Mouse (Mus musculus): Measurements from ENCODE around the gene Sap30l. TPM values are rescaled to one million over a fixed set of nuclear protein-coding genes. Genes with fewer than 3 reads are reported as not detected.

The Sap30l gene
- total RNA-seq, 2 experiments from 2014 or later: 46.5 to 47.6 TPM

DNA sequence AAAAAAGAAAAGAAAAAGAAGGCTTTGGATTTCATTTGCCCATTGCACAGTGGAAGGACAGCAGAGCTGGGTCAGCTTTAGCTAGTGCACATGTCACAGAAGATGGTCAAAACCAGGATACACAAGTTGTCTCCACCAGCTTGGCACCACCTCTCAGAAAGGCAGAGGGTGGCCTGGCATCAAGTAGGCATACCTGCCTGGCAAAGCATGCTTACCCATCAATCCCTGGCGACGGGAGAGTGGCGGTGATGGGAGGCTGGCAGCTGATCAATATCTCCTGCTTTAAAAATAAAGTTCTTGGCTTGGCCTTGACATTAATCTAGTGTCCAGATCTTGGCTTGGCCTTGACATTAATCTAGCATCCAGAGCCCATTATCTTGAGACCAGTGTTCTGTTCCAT is 24.9 kb upstream of the Sap30l start:
- H3K4me3 ChIP-seq: no peak overlapping the region
- DNase-seq: no peak
- H3K27ac ChIP-seq: no peak overlapping the region
- no peak for TF ChIP-seq CTCF (IDR thresholded peaks at IDR 0.05)
- intact Hi-C loops (cut with DNase I): no loop called here

- peak; percentile 44 for DNase-seq
Observed at GRCm38 (mm10) chr11:57778349-57778748, 23.1 kb upstream of the Sap30l start.

DNA sequence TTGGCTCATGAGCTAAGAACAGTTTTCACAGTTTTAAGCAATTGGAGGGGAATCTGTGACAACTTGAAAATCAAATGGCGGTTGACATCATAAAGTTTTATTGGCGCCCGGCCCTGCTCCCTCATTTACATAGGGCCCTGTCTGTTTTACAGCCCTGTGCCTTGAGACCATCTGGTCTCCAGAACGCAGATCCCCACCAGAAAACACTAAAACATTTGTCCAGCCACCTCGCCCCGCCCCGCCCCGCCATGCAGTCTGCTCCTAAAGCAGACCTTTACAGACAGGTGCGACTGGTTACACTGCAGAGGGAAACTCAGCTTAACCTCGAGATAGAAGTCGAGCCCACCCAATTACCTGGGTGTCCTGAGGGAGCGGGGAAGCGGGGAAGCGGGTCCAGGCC is 21.6 kb upstream of the Sap30l start:
- no peak for DNase-seq

More at GRCm38 (mm10) chr11:57778349-57778748, 23.1 kb upstream of the Sap30l start:
- Histone ChIP-seq H3K27ac (no peak overlapping the region), H3K4me3 (no peak overlapping the region)
- peak; percentile 94 for TF ChIP-seq CTCF (IDR thresholded peaks at IDR 0.05)
- intact Hi-C loops (cut with DNase I): loop anchor here (1.0 kb wide), 2 partner anchors 161 to 229 kb away; no protein-coding TSS in a partner anchor

GRCm38 (mm10) chr11:57786616-57787418 is 14.6 kb upstream of the Sap30l start:
- H3K4me3 ChIP-seq: 0 out of 2 replicates have a peak overlapping the region, but pooled peaks have one; percentile 17
- intact Hi-C loops (cut with DNase I): no loop called here
- H3K27ac ChIP-seq: peak overlapping the region; percentile 63
- peak; percentile 51 for TF ChIP-seq CTCF (IDR thresholded peaks at IDR 0.05)
- peak; percentile 45 for DNase-seq

More for the DNA sequence above, 21.6 kb upstream of the Sap30l start:
- Histone ChIP-seq H3K4me3 (no peak overlapping the region), H3K27ac (no peak overlapping the region)
- no peak for TF ChIP-seq CTCF (IDR thresholded peaks at IDR 0.05)
- intact Hi-C loops (cut with DNase I): no loop called here

GRCm38 (mm10) chr11:57787913-57788312 is 13.5 kb upstream of the Sap30l start:
- Histone ChIP-seq H3K27ac (no peak overlapping the region), H3K4me3 (no peak overlapping the region)
- TF ChIP-seq CTCF (IDR thresholded peaks at IDR 0.05): peak; percentile 89
- intact Hi-C loops (cut with DNase I): loop anchor here (1.0 kb wide), 1 partner anchor 146 kb away; no protein-coding TSS in a partner anchor
- peak; percentile 75 for DNase-seq

- intact Hi-C loops (cut with DNase I): loop anchor here (10.0 kb wide), 1 partner anchor 274 kb away; no protein-coding TSS in a partner anchor
- TF ChIP-seq CTCF (IDR thresholded peaks at IDR 0.05): no peak
- DNase-seq: no peak
- Histone ChIP-seq H3K27ac (no peak overlapping the region), H3K4me3 (no peak overlapping the region)
Observed at GRCm38 (mm10) chr11:57790866-57791535, 10.4 kb upstream of the Sap30l start.

DNA sequence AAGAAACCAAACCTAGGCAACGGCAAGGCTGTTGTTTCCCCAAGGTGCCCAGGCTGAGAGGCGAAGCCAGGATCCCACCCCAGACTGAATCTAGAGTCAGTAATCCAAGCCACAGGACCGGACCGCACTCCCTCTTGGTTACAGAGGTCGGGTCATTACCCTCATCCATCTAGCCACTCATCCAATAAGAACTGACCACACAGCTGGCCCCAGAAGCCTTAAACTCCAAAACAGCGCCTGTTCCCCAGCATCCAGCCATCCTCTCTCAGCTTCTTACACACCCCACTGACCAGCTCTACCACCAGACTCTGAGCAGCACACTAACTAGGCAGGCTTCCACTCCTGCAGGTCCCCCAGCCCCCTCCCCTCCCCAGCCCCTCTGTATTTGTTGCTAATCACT is 6.4 kb upstream of the Sap30l start:
- TF ChIP-seq CTCF (IDR thresholded peaks at IDR 0.05): no peak
- H3K4me3 ChIP-seq: no peak overlapping the region
- intact Hi-C loops (cut with DNase I): loop anchor here (10.0 kb wide), 1 partner anchor 270 kb away; no protein-coding TSS in a partner anchor
- H3K27ac ChIP-seq: no peak overlapping the region
- DNase-seq: no peak

DNA sequence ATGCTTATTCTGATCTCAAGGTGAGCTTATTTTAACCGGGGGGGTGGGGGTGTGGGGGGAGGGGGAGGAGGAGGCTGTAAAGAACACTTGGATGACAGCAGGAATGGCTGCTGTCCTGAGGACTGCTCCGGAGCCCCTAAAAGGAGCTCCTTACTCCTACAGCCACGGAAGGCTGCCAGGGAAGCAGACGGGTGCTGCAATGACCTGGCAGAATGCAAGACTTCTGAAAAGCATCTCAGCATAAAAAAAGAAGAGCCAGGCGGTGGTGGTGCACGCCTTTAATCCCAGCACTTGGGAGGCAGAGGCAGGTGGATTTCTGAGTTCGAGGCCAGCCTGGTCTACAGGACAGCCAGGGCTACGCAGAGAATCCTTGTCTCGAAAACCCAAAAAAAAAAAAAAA is 3.6 kb upstream of the Sap30l start:
- intact Hi-C loops (cut with DNase I): loop anchor here (10.0 kb wide), 1 partner anchor 267 kb away; no protein-coding TSS in a partner anchor
- Histone ChIP-seq H3K27ac (no peak overlapping the region), H3K4me3 (no peak overlapping the region)
- TF ChIP-seq CTCF (IDR thresholded peaks at IDR 0.05): no peak
- no peak for DNase-seq

DNA sequence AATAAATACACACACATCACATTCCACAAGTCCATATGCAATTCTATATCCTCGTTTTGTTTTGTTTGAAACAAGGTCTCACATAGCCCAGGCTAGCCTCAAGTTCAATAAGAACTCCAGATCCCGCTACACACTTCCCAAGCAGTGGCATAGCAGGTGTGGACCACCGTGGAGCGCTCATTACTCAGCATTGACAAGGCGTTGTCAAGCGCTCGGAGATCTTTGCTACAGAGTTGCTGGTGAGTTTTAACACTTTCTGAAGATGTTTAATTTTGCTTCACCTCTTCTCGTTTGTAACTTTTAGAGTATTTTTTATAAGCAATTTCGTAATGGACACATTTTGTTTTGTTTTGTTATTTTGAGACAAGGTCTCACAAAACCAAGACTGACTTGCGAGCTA is 2.0 kb upstream of the Sap30l start:
- TF ChIP-seq CTCF (IDR thresholded peaks at IDR 0.05): no peak
- Histone ChIP-seq H3K27ac (no peak overlapping the region), H3K4me3 (no peak overlapping the region)
- no peak for DNase-seq
- intact Hi-C loops (cut with DNase I): loop anchor here (10.0 kb wide), 1 partner anchor 265 kb away; no protein-coding TSS in a partner anchor

DNA sequence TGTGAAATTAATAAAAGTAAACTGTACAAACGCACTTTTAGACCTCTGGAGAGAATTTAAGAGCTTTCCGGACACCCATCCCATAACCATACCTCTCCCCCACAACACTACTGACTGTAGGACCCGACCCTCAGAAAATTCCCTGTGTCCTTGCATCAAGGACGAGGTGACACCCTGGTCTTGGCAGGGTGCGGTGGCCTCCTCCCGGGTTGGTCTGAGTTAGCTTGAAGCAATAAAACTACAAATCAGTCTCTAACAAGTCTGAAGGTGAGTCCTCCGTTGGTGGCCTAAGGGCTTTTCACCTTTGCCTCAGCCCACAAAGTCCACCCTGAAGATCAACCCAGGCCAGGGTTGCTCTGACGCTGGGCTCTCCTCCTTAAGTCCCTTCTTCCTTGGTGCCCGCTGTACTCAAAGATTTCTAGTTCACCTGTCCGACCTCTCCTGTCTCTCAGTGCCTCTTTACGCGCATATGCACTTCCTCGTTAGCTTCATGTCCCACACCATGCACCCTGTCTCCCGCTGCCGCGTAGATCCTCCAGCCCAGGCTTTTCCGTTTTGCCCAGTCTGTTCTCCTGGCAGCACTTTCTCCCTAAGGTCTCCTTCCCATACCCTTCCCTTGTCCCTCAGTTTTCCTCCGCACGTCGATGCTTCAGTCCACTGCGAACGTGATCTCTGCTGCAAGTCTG is 1.0 kb upstream of the Sap30l start:
- intact Hi-C loops (cut with DNase I): no loop called here
- H3K4me3 ChIP-seq: peak overlapping the region; percentile 86

DNA sequence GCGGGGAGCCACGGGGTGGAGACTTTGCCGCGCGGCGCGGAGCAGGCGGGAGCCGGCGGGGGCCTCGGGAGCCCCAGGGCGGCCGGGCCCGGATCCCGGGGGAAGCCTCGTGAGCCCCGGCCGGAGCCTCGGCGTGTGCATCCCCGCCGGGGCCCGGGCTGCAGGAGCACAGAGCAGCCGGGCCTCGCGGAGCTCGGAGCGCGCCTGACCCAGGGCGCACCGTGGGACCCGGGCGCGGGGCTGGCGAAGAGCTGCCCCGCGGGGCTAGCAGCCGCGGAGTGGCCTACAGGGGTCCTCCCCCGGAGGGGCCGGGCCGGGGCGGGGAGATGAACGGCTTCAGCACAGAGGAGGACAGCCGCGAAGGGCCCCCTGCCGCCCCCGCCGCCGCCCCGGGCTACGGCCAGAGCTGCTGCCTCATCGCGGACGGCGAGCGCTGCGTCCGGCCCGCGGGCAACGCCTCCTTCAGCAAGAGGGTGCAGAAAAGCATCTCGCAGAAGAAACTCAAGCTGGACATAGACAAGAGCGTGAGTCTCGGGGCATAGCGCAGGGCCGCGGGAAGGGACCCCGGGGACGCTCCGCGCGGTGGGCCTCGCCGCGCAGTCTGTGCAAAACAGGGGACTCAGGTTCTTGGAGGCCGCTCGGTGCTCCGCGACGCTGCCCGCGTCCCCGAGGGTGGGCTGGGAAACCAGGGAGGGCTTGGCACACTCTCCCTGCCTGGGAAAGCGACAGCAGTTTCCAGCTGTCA is 501 bp downstream of the Sap30l start:
- DNase-seq: peak; percentile 79
- Histone ChIP-seq H3K4me3 (peak overlapping the region; percentile 86), H3K27ac (peak overlapping the region; percentile 86)
- intact Hi-C loops (cut with DNase I): no loop called here
- no peak for TF ChIP-seq CTCF (IDR thresholded peaks at IDR 0.05)

More for the DNA sequence above, 1.0 kb upstream of the Sap30l start:
- no peak for DNase-seq
- peak overlapping the region; percentile 83 for H3K27ac ChIP-seq
- no peak for TF ChIP-seq CTCF (IDR thresholded peaks at IDR 0.05)

DNA sequence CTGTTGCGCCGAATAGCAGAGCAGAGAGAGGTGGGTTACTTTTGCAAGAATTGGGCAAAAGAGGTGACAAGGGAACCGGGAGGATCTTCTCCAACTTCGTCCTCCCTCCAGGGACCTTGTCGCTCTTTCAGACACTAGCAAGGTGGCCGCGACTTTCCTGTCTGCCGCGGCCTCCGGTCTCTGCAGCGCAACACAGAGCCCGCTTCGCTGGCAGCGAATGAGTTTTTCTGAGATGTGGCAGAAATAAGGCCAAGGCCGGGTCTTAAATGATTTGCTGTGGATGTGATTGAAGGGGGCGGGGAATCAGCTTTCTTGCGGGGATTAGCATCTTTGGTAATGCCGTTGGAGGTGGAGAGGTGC is 1.1 kb downstream of the Sap30l start:
- H3K27ac ChIP-seq: peak overlapping the region; percentile 86
- no peak for DNase-seq
- TF ChIP-seq CTCF (IDR thresholded peaks at IDR 0.05): no peak
- peak overlapping the region; percentile 86 for H3K4me3 ChIP-seq
- intact Hi-C loops (cut with DNase I): no loop called here
